Mouse (Mus musculus) cortical plate, adult 2 months (tissue): ENCODE data around the gene Nsun6.

Source experiments
- CTCF ChIP-seq: fragments of 200-500 bp; IDR thresholded peaks from 2 replicates; pipeline ENCODE4 v1.5.1; 2011; ENCODE audit warnings: mild to moderate bottlenecking, control low read depth, low read length; ENCODE audit not compliant: insufficient read depth; ENCODE audit errors: extremely low read depth
- POLR2A ChIP-seq: fragments of 200-500 bp; IDR thresholded peaks from 2 replicates; pipeline ENCODE4 v1.6.1; 2011; ENCODE audit warnings: mild to moderate bottlenecking, low read length, control low read depth; ENCODE audit not compliant: insufficient read depth; ENCODE audit errors: extremely low read depth

- TF ChIP-seq CTCF (no peak), POLR2A (no peak)
These were observed 41.7 kb upstream of the Nsun6 start for GRCm38 (mm10) chr2:15096514-15097090.
